Mouse (Mus musculus) spleen, postnatal 4 days (tissue): ENCODE results near the gene Cisd2.

Experiments
- DNase-seq, 2 experiments: peaks; one replicate each; pipeline ENCODE4 v3.0.0; 2022; ENCODE audit warnings: low spot score in 2 of 2

Gene Cisd2

DNA sequence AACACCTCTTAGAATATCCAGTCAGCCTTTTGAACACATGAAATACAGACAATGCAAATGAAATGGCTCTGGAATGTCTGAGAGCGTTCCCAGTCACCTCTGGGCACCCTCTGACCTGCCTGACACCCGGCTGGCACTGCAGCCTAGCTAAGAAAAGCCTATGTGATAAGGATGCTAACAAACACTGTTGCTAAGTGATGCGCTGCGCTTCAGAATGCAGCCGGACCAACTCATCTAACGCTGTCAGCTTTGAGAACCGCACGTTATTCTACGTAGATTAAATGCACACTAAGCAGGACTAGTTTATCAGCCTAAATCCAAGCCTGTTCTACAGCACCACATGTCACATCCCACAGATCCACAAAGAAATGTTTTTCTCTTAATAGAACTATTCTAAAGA lies 11.9 kb downstream of the Cisd2 start:
- no peak for DNase-seq

DNA sequence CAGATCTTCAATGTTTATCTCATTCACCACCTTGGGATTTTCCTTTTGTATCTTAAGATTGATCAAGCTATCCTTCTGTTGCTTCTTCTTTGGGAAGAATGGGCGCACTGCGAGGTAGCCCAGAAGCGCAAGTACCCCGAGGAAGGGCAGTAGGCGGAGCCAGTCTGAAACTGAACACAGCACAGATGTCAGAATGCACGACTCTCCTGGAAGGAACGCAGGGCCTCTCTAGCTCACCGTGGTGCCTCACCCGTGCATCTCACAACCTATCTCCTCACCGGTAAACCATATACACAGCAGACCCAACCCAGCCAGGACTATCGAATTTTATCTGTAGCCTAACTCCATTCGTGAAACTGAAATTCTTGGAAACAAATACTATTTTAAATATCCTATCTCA lies 12.7 kb downstream of the Cisd2 start:
- DNase-seq: no peak

GRCm38 (mm10) chr3:135409219-135409618 lies 14.5 kb downstream of the Cisd2 start:
- no peak for DNase-seq

GRCm38 (mm10) chr3:135407351-135407750 lies 16.4 kb downstream of the Cisd2 start:
- DNase-seq: no peak

- no peak for DNase-seq
These were observed 19.1 kb downstream of the Cisd2 start for GRCm38 (mm10) chr3:135404599-135404998.

- DNase-seq: no peak
These were observed 19.9 kb downstream of the Cisd2 start for GRCm38 (mm10) chr3:135403856-135404255.

DNA sequence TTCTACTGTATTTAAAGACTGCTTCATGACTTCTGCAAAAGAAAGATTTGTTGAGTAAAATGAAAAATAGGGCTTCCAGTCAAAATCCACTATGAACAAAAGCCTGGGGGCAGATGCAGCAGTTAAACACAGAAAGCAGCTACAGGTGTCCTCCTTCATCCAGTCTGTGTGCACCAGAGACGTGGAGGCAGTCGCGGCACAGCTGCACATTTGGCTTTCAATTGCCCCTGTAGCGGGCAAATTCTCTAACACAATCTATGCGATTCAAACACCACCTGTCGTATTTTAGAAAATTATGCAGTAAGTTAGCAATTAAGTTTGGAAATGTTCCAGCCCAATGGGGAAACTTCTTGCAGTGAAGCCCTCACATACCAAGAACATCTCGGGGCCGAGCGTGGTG lies 20.5 kb downstream of the Cisd2 start:
- no peak for DNase-seq

DNA sequence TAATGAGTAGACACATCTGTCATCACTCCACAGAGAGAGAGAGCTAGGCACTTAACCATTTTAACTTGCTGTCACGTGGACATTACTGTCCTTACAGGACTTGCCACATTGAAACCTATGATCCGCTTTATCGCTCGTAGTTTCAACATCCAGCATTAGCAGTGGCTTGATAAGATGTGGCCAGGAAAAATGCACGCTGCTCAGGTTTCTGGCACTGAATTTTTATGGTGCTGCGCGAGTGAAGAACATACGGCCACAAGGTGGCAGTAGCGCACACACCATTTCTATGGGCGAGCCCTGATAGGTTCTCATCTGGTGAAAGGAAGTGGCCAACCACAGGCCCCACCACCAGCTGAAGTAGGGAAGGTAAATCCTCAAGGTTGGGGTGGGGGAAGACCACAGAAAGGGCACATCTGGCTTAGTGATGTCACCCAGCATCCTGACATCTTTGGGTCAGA lies 21.5 kb downstream of the Cisd2 start:
- peak; percentile 83 to 94 for DNase-seq

- DNase-seq: no peak
These were observed 26.6 kb downstream of the Cisd2 start for GRCm38 (mm10) chr3:135397112-135397511.

DNA sequence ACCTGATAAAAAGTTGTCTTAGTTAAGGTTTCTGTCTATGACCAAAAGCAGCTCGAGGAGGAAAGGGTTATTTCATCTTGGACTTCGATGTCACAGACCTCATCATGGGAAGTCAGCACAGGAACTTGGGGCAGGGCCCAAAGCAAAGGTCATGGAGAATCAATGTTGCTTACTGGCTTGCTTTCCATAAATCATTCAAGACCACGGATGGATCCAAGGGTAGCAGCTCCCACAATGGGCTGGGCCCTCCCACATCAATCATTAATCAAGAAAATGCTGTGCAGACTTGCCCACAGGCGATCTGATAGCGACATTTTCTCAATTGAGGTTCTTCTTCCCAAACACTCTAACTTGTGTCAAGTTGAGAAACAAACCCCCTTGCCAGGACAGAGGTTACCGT lies 27.6 kb downstream of the Cisd2 start:
- no peak for DNase-seq

- no peak for DNase-seq
These were observed 28.6 kb downstream of the Cisd2 start for GRCm38 (mm10) chr3:135395085-135395484.

DNA sequence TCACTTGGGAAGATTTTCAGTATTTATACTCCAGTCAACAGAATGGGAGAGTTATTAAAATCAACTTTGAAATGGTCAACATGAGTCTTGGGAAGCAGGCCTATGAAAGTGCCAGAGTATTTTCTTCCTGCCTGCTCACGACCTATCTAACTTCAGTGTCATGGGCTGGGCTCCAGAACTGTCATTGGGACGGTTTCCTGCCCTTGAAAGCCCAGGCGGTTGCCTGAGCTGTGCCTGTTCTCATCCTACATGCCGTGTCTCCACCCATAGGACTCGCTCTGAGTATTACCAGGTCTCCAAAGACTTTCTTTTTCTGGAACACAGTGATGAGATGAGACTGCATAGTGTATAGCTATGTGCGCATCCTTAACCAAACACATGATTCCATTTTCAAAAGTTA lies 30.5 kb downstream of the Cisd2 start:
- no peak for DNase-seq

- no peak for DNase-seq
These were observed 43.9 kb downstream of the Cisd2 start for GRCm38 (mm10) chr3:135379868-135380267.

DNA sequence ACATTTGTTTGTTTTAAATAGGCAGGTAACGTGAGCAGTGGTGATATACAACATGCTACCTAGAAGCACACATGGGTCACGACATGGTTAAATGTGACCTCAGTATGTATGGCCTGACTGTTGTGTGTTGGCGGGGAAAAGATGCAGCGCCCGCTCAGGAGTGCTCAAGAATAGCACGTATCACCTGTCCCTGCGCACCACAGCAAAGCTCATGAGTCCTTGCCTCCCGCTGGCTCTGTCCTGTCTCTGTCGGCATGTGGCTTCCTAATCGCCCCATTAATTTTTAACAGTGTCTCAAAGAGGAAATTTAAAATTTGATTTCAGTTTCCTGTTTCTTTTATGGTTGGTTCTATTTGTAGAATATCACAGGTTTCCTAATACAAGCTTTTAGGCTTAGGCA lies 46.3 kb downstream of the Cisd2 start:
- no peak for DNase-seq

DNA sequence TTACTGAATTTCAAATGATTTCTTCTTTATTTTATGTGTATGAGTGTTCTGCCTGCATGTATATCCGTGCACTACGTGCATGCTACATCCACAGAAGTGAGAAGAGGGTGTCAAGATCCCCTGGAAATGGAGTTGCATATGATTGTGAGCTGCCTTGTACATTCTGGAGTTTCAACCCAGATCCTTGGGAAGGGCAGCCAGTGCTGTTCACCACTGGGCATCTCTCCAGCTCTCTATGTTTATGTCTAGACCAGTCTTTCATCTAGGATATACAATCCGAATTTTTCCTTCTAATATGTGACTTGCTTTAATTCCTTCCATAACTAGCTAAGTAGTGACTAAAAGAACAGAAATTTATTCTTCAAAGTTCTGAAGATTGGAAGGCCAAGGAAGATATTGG lies 47.9 kb downstream of the Cisd2 start:
- no peak for DNase-seq

- no peak for DNase-seq
These were observed 66.3 kb downstream of the Cisd2 start for GRCm38 (mm10) chr3:135357394-135357793.
